Mouse (Mus musculus) lung, postnatal 0 days (tissue): ENCODE measurements at regions not wholly inside any gene's neighbourhood (a gene's known extent, or its start where the extent isn't known, plus 50 kb on each side); places are given as distances from the start of the nearest gene placed in this dataset.
"Not testable (repeated sequence)": the region's sequence is repeated elsewhere in the genome, so short reads cannot be mapped to it uniquely, and the experiment has no call there.

Experiments
- CTCF ChIP-seq: IDR thresholded peaks from 2 replicates; pipeline ENCODE4 v1.5.1; 2016; ENCODE audit warnings: antibody characterized with exemption, mild to moderate bottlenecking
- EP300 ChIP-seq: IDR thresholded peaks from 2 replicates; pipeline ENCODE4 v1.6.1; 2016; ENCODE audit warnings: antibody characterized with exemption, mild to moderate bottlenecking, control low read depth

DNA sequence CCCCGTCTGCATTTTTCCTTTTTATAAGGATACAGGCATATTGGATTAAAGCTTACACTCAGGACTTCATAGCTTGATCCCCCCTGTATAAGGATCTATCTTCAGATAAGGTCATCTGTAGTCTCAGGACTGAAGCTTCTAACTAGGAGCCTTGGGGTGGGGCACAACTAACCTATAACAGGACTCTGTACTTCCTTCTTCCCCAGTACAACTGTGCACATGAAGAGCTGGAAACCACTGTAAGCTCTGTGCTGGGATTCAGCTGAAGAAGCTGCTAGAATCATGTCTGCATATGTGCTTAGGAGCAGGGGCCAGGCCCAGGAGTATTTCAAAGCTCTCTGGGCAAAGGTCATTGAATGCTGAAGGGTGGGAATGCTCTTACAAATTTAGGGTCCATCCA, 137.9 kb downstream of the Tcp10c start:
- not testable (repeated sequence) for TF ChIP-seq CTCF, EP300
